Mouse (Mus musculus): Measurements from ENCODE around the gene Zfp472.

- TF ChIP-seq POLR2A (IDR thresholded peaks at IDR 0.05; ENCODE audit: borderline replicate concordance, control insufficient read depth, low read depth, low read length) (peak; percentile 65), CTCF (IDR thresholded peaks at IDR 0.05; ENCODE audit: control insufficient read depth, insufficient read depth, low read length) (peak; percentile 17; the same call in 1 of the 2 replicates)
These were observed 18.2 kb upstream of the Zfp472 start, which contains the start of gene Cyp4f13 for GRCm38 (mm10) chr17:32947215-32947914.

All from bone marrow, adult 2 months (tissue).